Mouse (Mus musculus) CH12.LX (cell line): ENCODE results near the gene Tmem186.
A peak's percentile ranks its signal among the peaks of the same experiment; 100 is the strongest.

Source experiments
- CHD1 ChIP-seq: IDR thresholded peaks from 2 replicates; pipeline ENCODE4 v1.6.1; 2012; ENCODE audit warnings: low read depth, low read length, improper control_type of control experiment, inconsistent platforms
- CTCF ChIP-seq, 2 experiments: IDR thresholded peaks in 1 of 2; conservative IDR thresholded peaks in 1 of 2; 2 replicates each; pipeline ENCODE4 v1.5.1; 2011 to 2012; ENCODE audit warnings: low read depth in 2 of 2, low read length in 2 of 2, improper control_type of control experiment in 1 of 2, inconsistent platforms in 1 of 2, mild to moderate bottlenecking in 1 of 2, moderate library complexity in 1 of 2
- ELF1 ChIP-seq: IDR thresholded peaks from 2 replicates; pipeline ENCODE4 v1.6.1; 2014; ENCODE audit warnings: low read depth, mild to moderate bottlenecking, inconsistent platforms, low read length, improper control_type of control experiment
- EP300 ChIP-seq: IDR thresholded peaks from 2 replicates; pipeline ENCODE4 v1.6.1; 2011; ENCODE audit warnings: low read length, improper control_type of control experiment

DNA sequence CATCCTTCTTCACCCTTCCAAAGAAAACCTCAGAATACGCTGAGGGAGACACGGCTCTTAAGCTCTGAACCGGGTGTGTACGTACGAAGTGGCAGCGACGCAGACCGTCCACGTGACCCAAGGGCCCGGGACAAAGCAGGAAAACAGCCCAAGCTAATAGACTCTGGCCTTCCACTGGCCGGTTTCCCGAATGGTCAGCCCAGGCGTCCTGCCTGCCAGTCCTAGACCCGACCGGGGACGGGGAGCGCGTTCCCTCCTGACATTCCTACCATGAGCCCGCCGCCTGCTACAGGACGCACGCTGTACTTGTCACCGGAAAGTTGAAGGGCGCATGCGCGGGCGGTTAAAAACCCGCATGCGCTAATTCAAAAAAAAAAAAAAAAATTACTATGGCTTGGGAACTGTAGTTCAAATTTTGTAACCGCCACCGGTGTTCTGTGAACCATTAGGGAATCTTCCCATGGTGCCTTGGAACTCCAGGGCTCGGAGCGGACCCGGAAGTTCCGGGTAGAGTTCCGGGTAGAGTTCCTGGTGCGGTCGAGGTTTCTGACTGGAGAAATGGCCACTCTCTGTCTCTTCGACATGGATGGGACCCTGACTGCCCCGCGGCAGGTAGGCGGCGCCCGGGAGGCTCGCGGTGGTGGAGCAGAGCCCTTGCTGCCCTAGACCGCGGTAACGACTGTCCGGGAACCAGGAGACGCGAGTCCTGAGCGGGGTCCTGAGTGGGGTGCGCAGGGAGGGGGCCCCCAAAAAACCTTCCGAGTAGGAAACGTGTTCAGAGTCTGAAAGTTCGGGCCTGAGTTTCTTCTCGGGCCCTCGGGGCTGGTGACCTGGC, at the start of gene Tmem186, which contains the start of gene Pmm2:
- TF ChIP-seq CTCF (conservative IDR thresholded peaks at IDR 0.05 in 1 of 2, IDR thresholded peaks at IDR 0.05 in 1 of 2; ENCODE audit: low read depth in 2 of 2, low read length in 2 of 2), result peak in 1 of 2 experiments; percentile 13; a peak in 1 of 4 replicates
- peak; percentile 96 for TF ChIP-seq ELF1
- TF ChIP-seq EP300, result no peak
- peak; percentile 24; the same call in 1 of the 2 replicates for TF ChIP-seq CHD1
